Mouse (Mus musculus) cerebral cortex, adult 2 months (tissue): ENCODE measurements around the gene Polr3e.

ENCODE experiments used
- WGBS: fragments of 180-500 bp; shearing (Covaris S2); methylation state at CpG from one replicate; pipeline ENCODE4 v1.1.7; 2018; 5-methylcytosine and 5-hydroxymethylcytosine counted together

The Polr3e gene

GRCm38 (mm10) chr7:120911268-120911667 is 6.3 kb upstream of the Polr3e start:
- WGBS: 88% methylated on average over 6 of the region's 6 CpGs

GRCm38 (mm10) chr7:120913332-120913731 is 4.2 kb upstream of the Polr3e start:
- WGBS: 82% methylated on average over 1 of the region's 1 CpGs

GRCm38 (mm10) chr7:120916262-120916875 is 1.2 kb upstream of the Polr3e start:
- 40% methylated on average over 11 of the region's 11 CpGs for WGBS

- WGBS: 4% methylated on average over 12 of the region's 12 CpGs
These were observed 309 bp upstream of the Polr3e start for GRCm38 (mm10) chr7:120917279-120917591.

DNA sequence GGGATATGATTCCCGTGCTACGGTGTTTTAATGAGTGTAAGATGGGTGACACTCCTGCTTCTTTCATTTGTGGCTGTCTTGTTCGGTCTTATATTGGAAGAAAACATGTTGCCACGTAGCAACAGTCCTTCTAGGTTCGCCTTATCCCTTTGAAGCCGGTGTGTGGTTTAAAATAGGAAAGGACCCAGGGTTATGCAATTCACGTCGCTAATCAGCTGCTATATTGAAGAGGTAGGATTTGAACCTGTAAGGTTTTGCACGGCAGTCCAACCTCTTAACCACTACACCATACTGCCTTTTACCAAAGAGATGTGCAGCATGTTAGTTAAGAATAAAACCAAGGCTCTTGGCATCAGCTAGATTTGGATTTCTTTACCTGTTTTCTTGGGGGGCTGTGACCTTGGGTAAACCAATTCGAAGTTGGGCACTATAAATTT is 1.0 kb downstream of the Polr3e start:
- 5% methylated on average over 10 of the region's 10 CpGs for WGBS

- WGBS: 83% methylated on average over 7 of the region's 7 CpGs
These were observed 15.6 kb downstream of the Polr3e start for GRCm38 (mm10) chr7:120933110-120933509.

GRCm38 (mm10) chr7:120933680-120934195 is 16.2 kb downstream of the Polr3e start:
- 83% methylated on average over 5 of the region's 5 CpGs for WGBS

GRCm38 (mm10) chr7:120934716-120935115 is 17.2 kb downstream of the Polr3e start:
- 24% methylated on average over 5 of the region's 5 CpGs for WGBS

- WGBS: 53% methylated on average over 4 of the region's 4 CpGs
These were observed 19.0 kb downstream of the Polr3e start for GRCm38 (mm10) chr7:120936522-120936921.

- WGBS: 76% methylated on average over 9 of the region's 9 CpGs
These were observed 20.7 kb downstream of the Polr3e start for GRCm38 (mm10) chr7:120938206-120938605.

GRCm38 (mm10) chr7:120940343-120940742 is 22.8 kb downstream of the Polr3e start:
- WGBS: 84% methylated on average over 12 of the region's 12 CpGs

- WGBS: 88% methylated on average over 6 of the region's 6 CpGs
These were observed 23.7 kb downstream of the Polr3e start for GRCm38 (mm10) chr7:120941214-120941613.

- WGBS: 88% methylated on average over 1 of the region's 1 CpGs
These were observed 25.0 kb downstream of the Polr3e start for GRCm38 (mm10) chr7:120942506-120942905.

DNA sequence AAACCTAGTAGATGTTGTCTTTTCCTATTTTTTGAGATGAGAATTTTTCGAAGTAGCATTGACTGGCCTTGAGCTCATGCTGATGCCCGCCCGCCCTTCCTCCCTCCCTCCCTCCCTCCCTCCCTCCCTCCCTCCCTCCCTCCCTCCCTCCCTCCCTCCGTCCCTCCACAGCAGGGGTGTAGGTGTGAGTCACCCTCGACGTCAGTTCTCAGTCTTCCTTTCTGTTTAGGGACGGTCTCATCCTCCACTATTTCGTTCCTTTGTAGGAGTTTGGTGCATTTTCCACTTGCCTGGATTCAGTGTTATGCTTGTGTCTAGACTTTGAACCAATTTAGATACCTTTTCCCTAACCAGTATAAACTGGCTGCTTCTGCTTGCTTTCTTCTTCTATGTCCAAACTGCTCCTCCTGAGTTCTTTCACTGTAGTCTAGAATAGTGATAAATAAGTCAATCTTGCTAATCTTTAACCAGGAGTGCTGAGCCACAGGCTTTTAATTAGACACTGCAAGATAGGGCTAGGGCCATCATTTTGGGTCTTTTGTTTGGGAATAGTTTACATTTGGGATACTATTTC is 26.5 kb downstream of the Polr3e start:
- 44% methylated on average over 8 of the region's 8 CpGs for WGBS

DNA sequence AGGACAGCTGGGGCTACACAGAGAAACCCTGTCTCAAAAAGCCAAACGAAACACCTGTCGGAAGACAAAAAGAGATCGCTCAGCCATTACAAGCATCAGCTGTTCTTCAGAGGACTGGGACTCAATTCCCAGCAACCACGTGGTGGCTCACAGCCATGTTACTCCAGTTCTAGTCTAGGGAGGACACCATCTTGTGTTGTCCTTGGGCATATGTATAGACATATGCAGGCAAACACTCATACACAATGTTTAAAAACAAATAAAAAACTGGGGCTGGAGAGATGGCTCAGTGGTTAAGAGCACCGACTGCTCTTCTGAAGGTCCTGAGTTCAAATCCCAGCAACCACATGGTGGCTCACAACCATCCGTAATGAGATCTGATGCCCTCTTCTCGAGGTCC is 36.0 kb downstream of the Polr3e start:
- 62% methylated on average over 7 of the region's 7 CpGs for WGBS

DNA sequence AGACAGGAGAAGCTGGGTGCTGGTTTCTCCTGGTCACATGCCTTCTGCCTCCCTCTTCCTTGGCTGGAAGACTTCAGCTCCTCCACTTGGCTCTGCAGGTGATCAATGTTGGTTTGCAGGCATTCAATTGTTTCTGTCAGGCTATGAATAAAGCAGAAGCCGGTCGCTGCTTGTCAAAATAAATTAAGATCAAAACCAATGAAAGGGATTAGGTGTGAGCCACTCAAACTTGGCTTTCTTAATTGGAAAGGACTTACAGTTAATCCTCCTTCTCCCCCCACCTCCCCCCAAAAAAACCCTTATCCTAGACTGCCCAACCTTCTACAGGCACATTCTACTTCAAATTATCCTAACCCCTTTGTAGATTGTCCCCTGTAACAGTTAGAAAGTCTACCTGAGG is 42.6 kb downstream of the Polr3e start:
- WGBS: 77% methylated on average over 2 of the region's 2 CpGs

GRCm38 (mm10) chr7:120960601-120961000 is 43.1 kb downstream of the Polr3e start:
- WGBS: 95% methylated on average over 6 of the region's 6 CpGs

DNA sequence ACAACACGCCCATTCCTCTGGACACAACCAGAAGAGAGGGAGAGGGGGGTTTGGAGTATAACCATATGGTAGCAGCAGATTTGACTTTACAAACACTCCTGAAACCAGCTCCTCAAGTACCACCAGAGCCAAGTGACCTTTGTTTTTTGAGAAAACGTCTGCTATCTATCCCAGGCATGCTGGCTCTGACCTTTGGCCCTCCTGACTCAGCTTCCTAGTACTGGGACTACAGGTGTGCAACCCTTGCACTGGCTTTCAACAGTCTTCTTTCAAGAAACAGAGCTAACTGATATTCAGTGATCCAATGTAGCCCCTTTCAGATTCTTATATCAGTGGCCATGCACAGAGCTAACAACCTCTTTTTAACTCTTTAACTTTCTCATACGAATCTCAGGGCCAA is 44.3 kb downstream of the Polr3e start:
- WGBS: 87% methylated on average over 3 of the region's 3 CpGs

GRCm38 (mm10) chr7:120963126-120963525 is 45.6 kb downstream of the Polr3e start:
- 88% methylated on average over 5 of the region's 5 CpGs for WGBS

DNA sequence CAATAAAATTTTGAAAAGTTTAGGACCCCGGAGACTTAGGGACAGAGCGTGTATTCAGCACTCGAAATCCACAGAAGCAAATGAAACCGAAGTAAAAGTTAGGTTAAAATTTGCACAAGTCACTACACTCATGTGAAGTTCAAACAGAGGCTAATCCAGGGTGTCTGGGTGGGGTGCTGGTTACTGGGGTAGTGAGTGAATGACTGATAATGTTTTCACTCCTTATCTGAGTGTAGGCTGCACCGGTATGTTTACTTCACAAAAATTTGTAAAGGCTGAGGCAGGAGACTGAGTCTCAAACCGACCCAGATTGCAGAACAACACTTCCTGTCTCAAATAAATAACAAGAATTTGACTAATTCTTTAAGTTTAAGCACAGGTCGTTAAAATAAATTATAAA is 51.7 kb downstream of the Polr3e start:
- WGBS: 87% methylated on average over 7 of the region's 7 CpGs

- 49% methylated on average over 5 of the region's 5 CpGs for WGBS
These were observed 52.6 kb downstream of the Polr3e start for GRCm38 (mm10) chr7:120970112-120970511.

DNA sequence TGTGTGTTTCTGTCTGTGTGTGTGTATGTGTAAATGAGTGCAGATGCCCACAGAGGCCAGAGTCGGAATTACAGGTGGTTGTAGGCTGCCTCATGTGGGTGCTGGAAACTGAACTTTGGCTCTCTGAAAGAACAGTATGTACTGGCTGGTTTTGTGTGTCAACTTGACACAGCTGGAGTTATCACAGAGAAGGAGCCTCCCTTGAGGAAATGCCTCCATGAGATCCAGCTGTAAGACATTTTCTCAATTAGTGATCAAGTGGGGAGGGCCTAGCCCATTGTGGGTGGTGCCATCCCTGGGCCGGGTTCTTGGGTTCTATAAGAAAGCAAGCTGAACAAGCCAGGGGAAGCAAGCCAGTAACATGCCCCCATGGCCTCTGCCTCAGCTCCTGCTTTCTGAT is 54.9 kb downstream of the Polr3e start:
- 76% methylated on average over 2 of the region's 2 CpGs for WGBS

DNA sequence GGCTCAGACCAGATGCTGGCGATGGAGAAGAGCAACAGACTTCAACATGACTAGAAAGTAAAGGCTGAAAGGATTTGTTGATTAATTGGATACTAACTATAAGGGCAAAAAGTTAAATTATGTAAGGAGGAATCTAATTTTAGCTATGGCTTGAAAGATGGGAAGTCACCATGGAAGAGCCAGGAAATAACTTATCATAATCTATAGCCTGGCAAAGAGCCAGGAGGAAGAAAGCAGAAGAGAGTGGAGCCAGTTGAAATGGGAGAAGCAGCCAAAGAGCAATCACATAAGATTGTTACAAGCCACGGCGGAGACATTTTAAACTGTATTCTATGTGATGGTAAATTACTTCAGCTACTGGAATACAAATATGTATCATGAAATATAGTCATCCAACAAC is 56.5 kb downstream of the Polr3e start:
- WGBS: 76% methylated on average over 3 of the region's 3 CpGs

- WGBS: 50% methylated on average over 7 of the region's 7 CpGs
These were observed 59.5 kb downstream of the Polr3e start for GRCm38 (mm10) chr7:120977063-120977462.
